Mouse (Mus musculus): ENCODE results near the gene Slc9a1. TPM values are rescaled to one million over a fixed set of nuclear protein-coding genes. Genes with fewer than 3 reads are reported as not detected.
A peak's percentile ranks its signal among the peaks of the same experiment; 100 is the strongest.

The Slc9a1 gene
- total and polyA plus RNA-seq, 3 experiments: 3.1 to 14.0 TPM; not detected in 1

DNA sequence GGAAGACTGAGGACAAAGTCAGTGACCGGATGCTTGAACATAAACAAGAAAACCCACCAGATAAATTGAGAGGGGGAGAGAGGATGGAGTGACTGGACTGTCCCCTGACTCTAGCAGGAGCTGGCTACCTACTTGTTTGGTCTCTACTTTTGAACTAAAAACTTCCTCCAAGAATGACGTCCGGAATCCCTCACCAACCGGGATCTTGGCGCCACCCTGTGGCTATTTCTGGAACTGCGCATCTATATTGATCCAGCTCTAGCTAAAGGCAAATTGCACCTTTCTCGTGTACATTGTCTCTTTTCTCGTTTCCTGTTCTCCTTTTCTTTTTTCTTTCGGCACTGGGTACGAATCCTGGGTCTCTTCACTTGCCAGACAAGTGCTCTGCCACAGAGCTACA is 82.0 kb downstream of the Slc9a1 start:
- Histone ChIP-seq H3K79me2 (ENCODE audit: control insufficient read depth, insufficient read depth, low read length, poor library complexity) (no peaks in the 10 kb centered on the region), H3K9me3 (replicated peaks; ENCODE audit: insufficient read depth, low read length) (no peaks in the 10 kb centered on the region), H3K4me3 (ENCODE audit: control insufficient read depth in 1 of 2, insufficient read depth in 1 of 2, low read depth in 2 of 2, low read length in 2 of 2) (peak overlapping the region; percentile 28 to 51), H3K36me3 (ENCODE audit: control insufficient read depth in 1 of 2, insufficient read depth in 2 of 2, low read length in 2 of 2) (no peaks in the 10 kb centered on the region), H3K27me3 (ENCODE audit: control insufficient read depth in 1 of 2, insufficient read depth in 2 of 2, low read length in 2 of 2) (no peaks in the 10 kb centered on the region), H3K4me1 (ENCODE audit: control insufficient read depth in 1 of 2, insufficient read depth in 2 of 2, low read length in 2 of 2) (peaks cover 0 to 10% of the 10 kb centered on the region in 2 experiments; a peak in 2 of 4 replicates), H3K27ac (ENCODE audit: control insufficient read depth, low read depth, low read length) (no peak overlapping the region), H3K9ac (ENCODE audit: control insufficient read depth, low read depth, low read length, poor library complexity, severe bottlenecking) (peak overlapping the region; percentile 57)
- TF ChIP-seq ZC3H11A (IDR thresholded peaks at IDR 0.05; ENCODE audit: low read depth, low read length) (peak; percentile 86), CTCF (IDR thresholded peaks at IDR 0.05 in 2 of 3, conservative IDR thresholded peaks at IDR 0.05 in 1 of 3; ENCODE audit: control insufficient read depth in 1 of 3, insufficient read depth in 1 of 3, low read depth in 2 of 3, low read length in 3 of 3, poor library complexity in 1 of 3, severe bottlenecking in 1 of 3) (peak; percentile 88 to 97 (median 95)), RAD21 (IDR thresholded peaks at IDR 0.05; ENCODE audit: low read depth, low read length) (peak; percentile 93), ZNF384 (IDR thresholded peaks at IDR 0.05; ENCODE audit: low read depth, low read length) (0 out of 2 replicates have a peak, but pooled peaks have one; percentile 30), SMC3 (IDR thresholded peaks at IDR 0.05; ENCODE audit: low read depth, low read length) (peak; percentile 91), SIN3A (IDR thresholded peaks at IDR 0.05; ENCODE audit: low read length) (peak; percentile 77; the same call in 1 of the 2 replicates), UBTF (IDR thresholded peaks at IDR 0.05; ENCODE audit: borderline replicate concordance, insufficient read depth, low read depth, low read length) (no peak), HCFC1 (IDR thresholded peaks at IDR 0.05; ENCODE audit: low read depth, low read length) (0 out of 2 replicates have a peak, but pooled peaks have one; percentile 21), TCF12 (IDR thresholded peaks at IDR 0.05; ENCODE audit: low read depth, low read length) (no peak), POLR2AphosphoS5 (IDR thresholded peaks at IDR 0.05; ENCODE audit: borderline replicate concordance, low read depth, low read length) (no peak), GATA1 (IDR thresholded peaks at IDR 0.05; ENCODE audit: low read depth, low read length) (no peak), BHLHE40 (IDR thresholded peaks at IDR 0.05; ENCODE audit: borderline replicate concordance, low read depth, low read length) (0 out of 2 replicates have a peak, but pooled peaks have one; percentile 19), MYC (IDR thresholded peaks at IDR 0.05; ENCODE audit: low read depth, low read length) (0 out of 2 replicates have a peak, but pooled peaks have one; percentile 22)
- DNase-seq (ENCODE audit: low read depth, low spot score): peak; percentile 84

GRCm38 (mm10) chr4:133452433-133452832 is 82.9 kb downstream of the Slc9a1 start:
- H3K36me3 ChIP-seq (ENCODE audit: control insufficient read depth in 1 of 2, insufficient read depth in 2 of 2, low read length in 2 of 2): no peaks in the 10 kb centered on the region
- H3K4me3 ChIP-seq (ENCODE audit: control insufficient read depth in 1 of 2, insufficient read depth in 1 of 2, low read depth in 2 of 2, low read length in 2 of 2): no peak overlapping the region
- H3K27ac ChIP-seq (ENCODE audit: control insufficient read depth, low read depth, low read length): no peak overlapping the region
- H3K9me3 ChIP-seq (replicated peaks; ENCODE audit: insufficient read depth, low read length): no peaks in the 10 kb centered on the region
- DNase-seq (ENCODE audit: low read depth, low spot score): no peak
- peaks cover 0 to 10% of the 10 kb centered on the region in 2 experiments; a peak in 2 of 4 replicates for H3K4me1 ChIP-seq (ENCODE audit: control insufficient read depth in 1 of 2, insufficient read depth in 2 of 2, low read length in 2 of 2)
- H3K9ac ChIP-seq (ENCODE audit: control insufficient read depth, low read depth, low read length, poor library complexity, severe bottlenecking): no peak overlapping the region
- no peaks in the 10 kb centered on the region for H3K27me3 ChIP-seq (ENCODE audit: control insufficient read depth in 1 of 2, insufficient read depth in 2 of 2, low read length in 2 of 2)
- no peaks in the 10 kb centered on the region for H3K79me2 ChIP-seq (ENCODE audit: control insufficient read depth, insufficient read depth, low read length, poor library complexity)
- TF ChIP-seq MYC (IDR thresholded peaks at IDR 0.05; ENCODE audit: low read depth, low read length): no peak
- TF ChIP-seq SIN3A (IDR thresholded peaks at IDR 0.05; ENCODE audit: low read length): no peak
- no peak for TF ChIP-seq ZC3H11A (IDR thresholded peaks at IDR 0.05; ENCODE audit: low read depth, low read length)
- no peak for TF ChIP-seq HCFC1 (IDR thresholded peaks at IDR 0.05; ENCODE audit: low read depth, low read length)
- no peak for TF ChIP-seq TCF12 (IDR thresholded peaks at IDR 0.05; ENCODE audit: low read depth, low read length)
